Mouse (Mus musculus): ENCODE measurements around the gene Dpep2nb.

Dpep2nb gene

DNA sequence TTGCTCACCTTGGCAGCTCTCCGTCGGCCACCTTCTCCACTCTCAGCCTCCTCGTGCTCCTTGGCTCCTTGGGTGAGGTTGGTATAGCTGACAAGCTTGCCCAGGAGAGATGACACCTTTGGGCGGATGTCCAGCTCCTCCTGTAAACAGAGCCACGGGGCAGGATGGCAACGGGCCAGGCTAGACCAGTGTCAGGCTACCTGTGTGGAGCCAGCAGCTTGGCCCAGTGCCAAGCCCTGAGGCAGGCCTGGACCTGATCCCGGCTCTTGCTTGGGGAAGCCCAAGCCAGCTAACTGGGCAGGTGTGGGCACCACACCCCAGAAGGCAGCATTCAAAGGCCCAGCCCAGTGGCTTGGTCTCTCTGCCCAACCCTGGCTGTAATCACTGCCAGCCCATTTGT, 46.4 kb downstream of the Dpep2nb start:
- peak; percentile 45 to 73 for DNase-seq

DNA sequence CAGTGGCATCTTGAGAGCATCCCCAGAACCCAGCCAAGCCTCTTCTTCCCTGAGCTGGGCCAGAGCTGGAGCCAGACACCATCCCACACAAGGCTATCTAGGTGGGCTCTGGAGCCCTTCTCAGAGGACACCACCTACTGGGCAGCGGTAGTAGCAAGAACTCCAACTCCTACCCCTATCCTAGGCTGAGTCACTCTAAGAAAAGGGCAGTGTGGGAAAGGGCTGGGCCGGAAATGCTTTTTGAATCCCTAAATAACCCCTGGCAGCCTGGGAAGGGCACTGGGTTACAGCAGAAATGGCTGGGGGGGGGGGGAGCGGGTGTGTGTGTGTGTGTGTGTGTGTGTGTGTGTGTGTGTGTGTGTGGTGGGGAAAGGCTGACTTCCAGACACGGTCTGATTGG, 48.0 kb downstream of the Dpep2nb start:
- DNase-seq, result peak; percentile 37 to 52

DNA sequence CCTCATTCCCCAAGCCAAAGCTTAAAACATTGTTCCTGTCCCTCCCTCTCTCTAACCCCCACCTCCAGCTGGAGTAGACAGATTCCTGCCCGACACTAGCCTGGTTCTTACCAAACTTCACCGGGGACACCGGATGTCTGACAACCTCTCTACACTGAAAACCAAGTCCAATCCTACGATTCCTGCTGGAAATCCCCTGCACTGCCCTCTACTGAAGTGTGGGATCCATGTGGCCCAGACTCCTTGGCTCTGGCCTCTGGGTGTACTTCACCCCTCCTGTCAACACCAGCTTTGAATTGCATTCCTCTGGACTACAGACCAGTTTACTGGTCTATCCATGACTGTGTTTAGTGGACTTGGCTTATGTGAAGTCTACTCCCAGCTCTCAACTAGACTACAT, 49.2 kb downstream of the Dpep2nb start:
- no peak for DNase-seq

DNA sequence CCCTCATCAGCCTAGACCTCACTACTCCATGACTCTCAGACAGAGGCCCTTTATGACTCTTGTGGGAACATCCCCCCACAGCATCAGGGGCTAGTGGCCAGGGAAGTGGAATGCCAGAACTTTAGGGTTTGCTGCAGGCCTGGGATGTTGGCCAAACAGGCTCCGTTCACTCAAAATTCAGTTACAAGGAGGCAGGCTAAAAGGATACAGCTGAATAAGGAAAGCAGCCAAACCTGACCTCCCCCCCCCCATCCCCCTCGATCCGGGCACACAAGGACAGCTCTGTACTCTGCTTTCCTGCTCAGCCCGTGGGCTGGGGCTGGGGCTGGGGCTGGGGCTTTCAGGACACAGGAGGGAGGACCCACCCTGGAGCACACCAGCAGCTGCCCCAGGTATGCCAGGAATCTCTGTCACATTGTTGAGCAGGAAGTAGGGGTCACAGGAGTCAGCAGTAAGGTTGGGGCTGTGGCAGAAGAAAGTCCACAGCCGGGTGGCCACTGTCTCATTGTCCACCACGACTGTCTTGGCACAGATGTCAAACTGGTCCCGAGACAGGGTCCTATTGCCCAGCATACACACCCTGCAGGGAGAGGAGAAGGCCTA, 54.6 kb downstream of the Dpep2nb start:
- peak; percentile 34 to 72 for DNase-seq

DNA sequence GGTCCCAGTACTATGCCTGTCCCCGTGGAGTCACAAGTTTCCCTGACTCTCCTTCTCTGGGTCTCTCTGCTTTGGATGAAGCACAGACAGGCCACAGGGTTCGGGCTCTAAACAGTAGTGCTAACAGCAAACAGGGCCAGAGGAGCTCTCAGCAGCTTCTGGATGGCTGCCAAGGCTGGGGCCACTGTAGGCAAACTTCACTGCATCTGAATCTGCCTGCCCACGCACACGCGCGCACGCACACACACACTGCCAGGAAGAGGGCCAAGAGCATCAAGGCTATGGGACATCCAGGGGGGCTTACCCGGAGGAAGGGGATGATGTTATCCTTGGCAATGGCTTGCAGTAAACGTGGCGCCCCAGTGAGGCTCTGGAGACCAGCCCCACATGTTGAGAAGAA, 56.4 kb downstream of the Dpep2nb start:
- DNase-seq, result peak; percentile 62 to 73
